In the genomic region with DNA sequence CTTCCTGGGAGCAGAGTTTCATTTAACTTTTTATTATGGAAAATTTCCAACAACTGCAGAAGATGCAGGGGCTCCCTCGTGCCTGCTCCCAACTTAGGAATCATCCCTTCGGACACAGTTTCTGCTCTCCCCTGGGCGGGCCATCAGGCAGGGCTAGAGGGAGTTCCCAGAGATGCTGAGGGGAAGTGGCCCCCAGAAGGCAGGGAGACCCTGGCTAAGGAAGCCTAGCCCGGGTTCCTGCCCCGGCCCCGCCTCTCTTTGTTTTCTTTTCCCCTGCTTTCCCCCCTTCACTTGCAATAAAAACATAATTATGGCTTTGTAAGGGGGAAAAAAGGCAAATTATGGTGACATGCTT, we compare ENCODE assay signal across 9 mouse cellular contexts.
DNase-seq lines count a peak whose midpoint lies in the region; ATAC-seq and TF ChIP-seq lines count a peak whose summit lies in the region.
"Had no signal": no experiment of that assay in that cellular context is flagged by ENCODE, and none has a peak within 500 bp of the region (broad histone marks: within the 10 kb centered on the region; RNA-seq: fewer than 3 reads in every experiment).

No protein-coding gene starts in this region.

- TF ChIP-seq EP300 in heart, adult 2 months (IDR thresholded peaks at IDR 0.05; ENCODE audit: insufficient read depth, low read depth, low read length): no peak

- no peak overlapping the region for H3K9ac ChIP-seq in heart, adult 2 months (ENCODE audit: low read depth, low read length)
- H3K9ac ChIP-seq in heart, embryonic 12.5 days: no peak overlapping the region
- peak overlapping the region; percentile 15; the same call in 1 of the 2 replicates for H3K9ac ChIP-seq in hindbrain, embryonic 11.5 days (ENCODE audit: low read depth, low read length)
- H3K9ac ChIP-seq in midbrain, embryonic 12.5 days (replicated peaks): no peak overlapping the region

- TF ChIP-seq CTCF in heart, adult 2 months (IDR thresholded peaks at IDR 0.05): no peak

- WGBS in heart, adult 2 months: 15% methylated on average over 6 of the region's 6 CpGs
- WGBS in heart, embryonic 12.5 days: 29% methylated on average over 6 of the region's 6 CpGs
- 28% methylated on average over 6 of the region's 6 CpGs for WGBS in hindbrain, embryonic 11.5 days
- WGBS in midbrain, embryonic 12.5 days: 17% methylated on average over 6 of the region's 6 CpGs

- peak overlapping the region; percentile 49; the same call in 1 of the 2 replicates for H3K27ac ChIP-seq in heart, adult 2 months
- no peak overlapping the region for H3K27ac ChIP-seq in heart, embryonic 12.5 days (ENCODE audit: poor library complexity, severe bottlenecking)
- peak overlapping the region; percentile 77 for H3K27ac ChIP-seq in hindbrain, embryonic 11.5 days (ENCODE audit: low read depth, low read length)
- H3K27ac ChIP-seq in midbrain, embryonic 12.5 days (replicated peaks): peak overlapping the region; percentile 84

- intact Hi-C loops in heart, adult 2 months (cut with DNase I): no loop called here
- intact Hi-C loops in gastrocnemius, postnatal 14 days (cut with DNase I; ENCODE audit: low total_unique reads): no loop called here

- peak in 1 of 2 experiments; percentile 6 for DNase-seq in heart, adult 2 months
- peak; percentile 44 for DNase-seq in embryo, embryonic 11 days
- no peak for DNase-seq in hindbrain, embryonic 11.5 days (ENCODE audit: low spot score)
- no peak for DNase-seq in adrenal gland, postnatal 14 days
- no peak for DNase-seq in gastrocnemius, postnatal 14 days
- no peak for DNase-seq in retina, postnatal 1 day

- H3K4me3 ChIP-seq in heart, adult 2 months: no peak overlapping the region
- H3K4me3 ChIP-seq in heart, embryonic 12.5 days: no peak overlapping the region
- no peak overlapping the region for H3K4me3 ChIP-seq in hindbrain, embryonic 11.5 days (ENCODE audit: low read depth, low read length)
- H3K4me3 ChIP-seq in midbrain, embryonic 12.5 days: no peak overlapping the region

- H3K4me2 ChIP-seq in heart, embryonic 12.5 days: no peak overlapping the region
- H3K4me2 ChIP-seq in hindbrain, embryonic 11.5 days (replicated peaks; ENCODE audit: low read depth, low read length): no peak overlapping the region
- H3K4me2 ChIP-seq in midbrain, embryonic 12.5 days (replicated peaks): no peak overlapping the region; the same call in 1 of the 2 replicates

- H3K79me2 ChIP-seq in heart, adult 2 months (replicated peaks; ENCODE audit: control insufficient read depth, insufficient read depth, low read length): no peaks in the 10 kb centered on the region

- no peaks in the 10 kb centered on the region for H3K9me3 ChIP-seq in heart, embryonic 12.5 days (replicated peaks)
- no peaks in the 10 kb centered on the region for H3K9me3 ChIP-seq in hindbrain, embryonic 11.5 days (ENCODE audit: control insufficient read depth, low read length)
- H3K9me3 ChIP-seq in midbrain, embryonic 12.5 days: no peaks in the 10 kb centered on the region

- TF ChIP-seq POLR2A in heart, adult 2 months (IDR thresholded peaks at IDR 0.05; ENCODE audit: insufficient read depth, low read depth, low read length): no peak

- H3K4me1 ChIP-seq in heart, adult 2 months (ENCODE audit: control insufficient read depth, insufficient read depth, low read length): no peaks in the 10 kb centered on the region
- H3K4me1 ChIP-seq in heart, embryonic 12.5 days (replicated peaks): peaks cover 13% of the 10 kb centered on the region
- peaks cover 9% of the 10 kb centered on the region for H3K4me1 ChIP-seq in hindbrain, embryonic 11.5 days (replicated peaks; ENCODE audit: control insufficient read depth, insufficient read depth, low read length)
- peaks cover 27% of the 10 kb centered on the region for H3K4me1 ChIP-seq in midbrain, embryonic 12.5 days

- no peaks in the 10 kb centered on the region for H3K27me3 ChIP-seq in heart, adult 2 months (ENCODE audit: control insufficient read depth, insufficient read depth, low read length)
- H3K27me3 ChIP-seq in heart, embryonic 12.5 days (replicated peaks): peaks cover 11% of the 10 kb centered on the region; the same call in 1 of the 2 replicates
- H3K27me3 ChIP-seq in hindbrain, embryonic 11.5 days (ENCODE audit: control insufficient read depth, insufficient read depth, low read length): no peaks in the 10 kb centered on the region
- H3K27me3 ChIP-seq in midbrain, embryonic 12.5 days: no peaks in the 10 kb centered on the region; the same call in 1 of the 2 replicates

- ATAC-seq in heart, embryonic 12.5 days (ENCODE audit: insufficient number of reproducible peaks, low FRiP score): no peak
- ATAC-seq in hindbrain, embryonic 11.5 days (ENCODE audit: low FRiP score): no peak
- peak; percentile 59; the same call in 1 of the 2 replicates for ATAC-seq in midbrain, embryonic 12.5 days (ENCODE audit: low FRiP score, low read depth)
- ATAC-seq: Patski had no signal

- no peaks in the 10 kb centered on the region for H3K36me3 ChIP-seq in heart, adult 2 months (ENCODE audit: control insufficient read depth, insufficient read depth, low read length)
- H3K36me3 ChIP-seq in heart, embryonic 12.5 days: no peaks in the 10 kb centered on the region
- no peaks in the 10 kb centered on the region for H3K36me3 ChIP-seq in hindbrain, embryonic 11.5 days (ENCODE audit: control insufficient read depth, insufficient read depth, low read length)
- H3K36me3 ChIP-seq in midbrain, embryonic 12.5 days: no peaks in the 10 kb centered on the region
